Mouse (Mus musculus): ENCODE data around the gene Lrrc46. TPM values are rescaled to one million over a fixed set of nuclear protein-coding genes. Genes with fewer than 3 reads are reported as not detected.

The Lrrc46 gene
- polyA plus RNA-seq, 1 experiment from 2014 or later: 1.8 TPM

GRCm38 (mm10) chr11:97044902-97045301, 3.7 kb upstream of the Lrrc46 start:
- Histone ChIP-seq H3K27me3 (no peaks in the 10 kb centered on the region), H3K4me2 (no peak overlapping the region), H3K9ac (no peak overlapping the region), H3K9me3 (no peaks in the 10 kb centered on the region), H3K27ac (replicated peaks) (no peak overlapping the region), H3K4me3 (no peak overlapping the region), H3K4me1 (replicated peaks) (peaks cover 19% of the 10 kb centered on the region), H3K36me3 (peaks cover 38% of the 10 kb centered on the region)
- WGBS: 97% methylated on average over 8 of the region's 8 CpGs
- ATAC-seq (ENCODE audit: low read depth): no peak

GRCm38 (mm10) chr11:97040301-97041021, 746 bp downstream of the Lrrc46 start:
- Histone ChIP-seq H3K4me3 (peak overlapping the region; percentile 84), H3K36me3 (peaks cover 12% of the 10 kb centered on the region), H3K27ac (replicated peaks) (no peak overlapping the region), H3K4me2 (peak overlapping the region; percentile 84), H3K27me3 (no peaks in the 10 kb centered on the region), H3K9me3 (no peaks in the 10 kb centered on the region), H3K9ac (peak overlapping the region; percentile 58), H3K4me1 (replicated peaks) (peaks cover 19% of the 10 kb centered on the region)
- ATAC-seq (ENCODE audit: low read depth): no peak
- 57% methylated on average over 12 of the region's 12 CpGs for WGBS

GRCm38 (mm10) chr11:97038881-97039280, 2.3 kb downstream of the Lrrc46 start:
- no peak for ATAC-seq (ENCODE audit: low read depth)
- H3K4me1 ChIP-seq (replicated peaks): peaks cover 19% of the 10 kb centered on the region
- H3K9me3 ChIP-seq: no peaks in the 10 kb centered on the region
- no peak overlapping the region; the same call in 1 of the 2 replicates for H3K9ac ChIP-seq
- H3K27me3 ChIP-seq: no peaks in the 10 kb centered on the region
- no peak overlapping the region for H3K4me2 ChIP-seq
- no peaks in the 10 kb centered on the region for H3K36me3 ChIP-seq
- no peak overlapping the region for H3K27ac ChIP-seq (replicated peaks)
- H3K4me3 ChIP-seq: no peak overlapping the region
- WGBS: 73% methylated on average over 7 of the region's 7 CpGs

- H3K36me3 ChIP-seq: no peaks in the 10 kb centered on the region
- no peaks in the 10 kb centered on the region for H3K9me3 ChIP-seq
- H3K4me3 ChIP-seq: no peak overlapping the region
- H3K27ac ChIP-seq (replicated peaks): no peak overlapping the region
- ATAC-seq (ENCODE audit: low read depth): no peak
- H3K4me2 ChIP-seq: no peak overlapping the region
- 83% methylated on average over 5 of the region's 5 CpGs for WGBS
- H3K27me3 ChIP-seq: no peaks in the 10 kb centered on the region
- H3K4me1 ChIP-seq (replicated peaks): peaks cover 4% of the 10 kb centered on the region; the same call in 1 of the 2 replicates
- no peak overlapping the region for H3K9ac ChIP-seq
These were observed 5.1 kb downstream of the Lrrc46 start for GRCm38 (mm10) chr11:97036141-97036540.

GRCm38 (mm10) chr11:97033781-97034180, 7.4 kb downstream of the Lrrc46 start:
- H3K9ac ChIP-seq: 0 out of 2 replicates have a peak overlapping the region, but pooled peaks have one; percentile 8
- no peaks in the 10 kb centered on the region for H3K36me3 ChIP-seq
- ATAC-seq (ENCODE audit: low read depth): no peak
- peaks cover 10% of the 10 kb centered on the region for H3K4me1 ChIP-seq (replicated peaks)
- no peak overlapping the region for H3K27ac ChIP-seq (replicated peaks)
- no peak overlapping the region for H3K4me3 ChIP-seq
- 98% methylated on average over 4 of the region's 4 CpGs for WGBS
- no peak overlapping the region for H3K4me2 ChIP-seq
- H3K9me3 ChIP-seq: no peaks in the 10 kb centered on the region
- no peaks in the 10 kb centered on the region for H3K27me3 ChIP-seq

- Histone ChIP-seq H3K36me3 (no peaks in the 10 kb centered on the region), H3K4me1 (replicated peaks) (peaks cover 10% of the 10 kb centered on the region), H3K9ac (no peak overlapping the region), H3K4me3 (no peak overlapping the region), H3K4me2 (no peak overlapping the region), H3K27me3 (no peaks in the 10 kb centered on the region), H3K9me3 (no peaks in the 10 kb centered on the region), H3K27ac (replicated peaks) (no peak overlapping the region)
- no peak for ATAC-seq (ENCODE audit: low read depth)
- WGBS: 91% methylated on average over 4 of the region's 4 CpGs
These were observed 8.7 kb downstream of the Lrrc46 start for GRCm38 (mm10) chr11:97032499-97032898.

- Histone ChIP-seq H3K4me3 (no peak overlapping the region), H3K27me3 (no peaks in the 10 kb centered on the region), H3K27ac (replicated peaks) (no peak overlapping the region), H3K4me2 (no peak overlapping the region), H3K9me3 (no peaks in the 10 kb centered on the region), H3K4me1 (replicated peaks) (peaks cover 10% of the 10 kb centered on the region), H3K36me3 (no peaks in the 10 kb centered on the region), H3K9ac (no peak overlapping the region)
- 88% methylated on average over 12 of the region's 12 CpGs for WGBS
- ATAC-seq (ENCODE audit: low read depth): no peak
These were observed 9.2 kb downstream of the Lrrc46 start for GRCm38 (mm10) chr11:97031977-97032376.

- peaks cover 15% of the 10 kb centered on the region for H3K4me1 ChIP-seq (replicated peaks)
- H3K4me3 ChIP-seq: peak overlapping the region; percentile 57
- no peaks in the 10 kb centered on the region for H3K27me3 ChIP-seq
- H3K9ac ChIP-seq: peak overlapping the region; percentile 76
- H3K4me2 ChIP-seq: peak overlapping the region; percentile 79
- peak overlapping the region; percentile 72; the same call in 1 of the 2 replicates for H3K27ac ChIP-seq (replicated peaks)
- no peak for ATAC-seq (ENCODE audit: low read depth)
- no peaks in the 10 kb centered on the region for H3K36me3 ChIP-seq
- WGBS: 27% methylated on average over 15 of the region's 15 CpGs
- no peaks in the 10 kb centered on the region for H3K9me3 ChIP-seq
These were observed 10.8 kb downstream of the Lrrc46 start for GRCm38 (mm10) chr11:97030426-97030825.

- Histone ChIP-seq H3K9ac (peak within 1 kb of the TSS; percentile 76), H3K36me3 (no peaks in the 10 kb centered on the region), H3K4me1 (replicated peaks) (peaks cover 15% of the 10 kb centered on the region), H3K27me3 (peaks cover 4% of the 10 kb centered on the region), H3K4me2 (peak within 1 kb of the TSS; percentile 79), H3K27ac (replicated peaks) (peak within 1 kb of the TSS; percentile 72), H3K9me3 (no peaks in the 10 kb centered on the region), H3K4me3 (peak within 1 kb of the TSS; percentile 57)
- ATAC-seq (ENCODE audit: low read depth): peak; percentile 79
- WGBS: under 1% methylated on average over 25 of the region's 25 CpGs
These were observed 11.4 kb downstream of the Lrrc46 start, which contains the start of gene Scrn2 for GRCm38 (mm10) chr11:97029686-97030417. Gene Scrn2 (plus strand): TSS chr11:97029938.

- 2% methylated on average over 17 of the region's 17 CpGs for WGBS
- 0 out of 2 replicates have a peak, but pooled peaks have one; percentile 14 for ATAC-seq (ENCODE audit: low read depth)
- H3K9ac ChIP-seq: peak overlapping the region; percentile 53
- H3K4me3 ChIP-seq: peak overlapping the region; percentile 18
- H3K4me2 ChIP-seq: peak overlapping the region; percentile 50
- no peaks in the 10 kb centered on the region for H3K36me3 ChIP-seq
- H3K4me1 ChIP-seq (replicated peaks): peaks cover 30% of the 10 kb centered on the region
- peaks cover 45% of the 10 kb centered on the region for H3K27me3 ChIP-seq
- H3K9me3 ChIP-seq: no peaks in the 10 kb centered on the region
- H3K27ac ChIP-seq (replicated peaks): no peak overlapping the region
These were observed 15.4 kb downstream of the Lrrc46 start for GRCm38 (mm10) chr11:97025721-97026344.

- H3K27ac ChIP-seq (replicated peaks): no peak overlapping the region
- ATAC-seq (ENCODE audit: low read depth): no peak
- peaks cover 21% of the 10 kb centered on the region for H3K4me1 ChIP-seq (replicated peaks)
- no peak overlapping the region for H3K4me2 ChIP-seq
- H3K9me3 ChIP-seq: no peaks in the 10 kb centered on the region
- peaks cover 53% of the 10 kb centered on the region for H3K27me3 ChIP-seq
- H3K9ac ChIP-seq: no peak overlapping the region
- H3K4me3 ChIP-seq: no peak overlapping the region
- no peaks in the 10 kb centered on the region for H3K36me3 ChIP-seq
- 29% methylated on average over 10 of the region's 10 CpGs for WGBS
These were observed 16.2 kb downstream of the Lrrc46 start for GRCm38 (mm10) chr11:97024977-97025376.
